Mouse (Mus musculus): ENCODE data around the gene Dnm3. TPM values are rescaled to one million over a fixed set of nuclear protein-coding genes. Genes with fewer than 3 reads are reported as not detected.

The Dnm3 gene
- total and polyA plus RNA-seq, 3 experiments: 1.5 to 7.8 (median 5.9) TPM

- intact Hi-C loops (cut with DNase I): loop anchor here (10.0 kb wide), 3 partner anchors 118 to 308 kb away; partner anchors contain the start of gene Dnm3
- TF ChIP-seq EP300 (IDR thresholded peaks at IDR 0.05; ENCODE audit: insufficient read depth, low read depth, low read length) (no peak), CTCF (IDR thresholded peaks at IDR 0.05) (no peak), POLR2A (IDR thresholded peaks at IDR 0.05; ENCODE audit: insufficient read depth, low read depth, low read length) (no peak)
These were observed 121.4 kb downstream of the Dnm3 start for GRCm38 (mm10) chr1:162356481-162356880.

GRCm38 (mm10) chr1:162354780-162355179, 123.1 kb downstream of the Dnm3 start:
- no peak overlapping the region for H3K9ac ChIP-seq (ENCODE audit: low read depth, low read length)

More at GRCm38 (mm10) chr1:162356481-162356880, 121.4 kb downstream of the Dnm3 start:
- H3K27me3 ChIP-seq (ENCODE audit: control insufficient read depth, insufficient read depth, low read length): no peaks in the 10 kb centered on the region
- no peak overlapping the region for H3K4me3 ChIP-seq
- no peaks in the 10 kb centered on the region for H3K36me3 ChIP-seq (ENCODE audit: control insufficient read depth, insufficient read depth, low read length)
- 51% methylated on average over 5 of the region's 5 CpGs for WGBS
- H3K9ac ChIP-seq (ENCODE audit: low read depth, low read length): no peak overlapping the region
- H3K27ac ChIP-seq: no peak overlapping the region
- no peaks in the 10 kb centered on the region for H3K79me2 ChIP-seq (replicated peaks; ENCODE audit: control insufficient read depth, insufficient read depth, low read length)
- DNase-seq: no peak
- H3K4me1 ChIP-seq (ENCODE audit: control insufficient read depth, insufficient read depth, low read length): no peaks in the 10 kb centered on the region

GRCm38 (mm10) chr1:162353831-162354230, 124.0 kb downstream of the Dnm3 start:
- Histone ChIP-seq H3K36me3 (ENCODE audit: control insufficient read depth, insufficient read depth, low read length) (no peaks in the 10 kb centered on the region), H3K27ac (no peak overlapping the region), H3K9ac (ENCODE audit: low read depth, low read length) (no peak overlapping the region), H3K27me3 (ENCODE audit: control insufficient read depth, insufficient read depth, low read length) (no peaks in the 10 kb centered on the region), H3K4me3 (no peak overlapping the region), H3K4me1 (ENCODE audit: control insufficient read depth, insufficient read depth, low read length) (no peaks in the 10 kb centered on the region), H3K79me2 (replicated peaks; ENCODE audit: control insufficient read depth, insufficient read depth, low read length) (no peaks in the 10 kb centered on the region)
- intact Hi-C loops (cut with DNase I): loop anchor here (10.0 kb wide), 3 partner anchors 121 to 311 kb away; partner anchors contain the start of gene Dnm3
- 77% methylated on average over 4 of the region's 4 CpGs for WGBS
- no peak for DNase-seq
- TF ChIP-seq EP300 (IDR thresholded peaks at IDR 0.05; ENCODE audit: insufficient read depth, low read depth, low read length) (no peak), POLR2A (IDR thresholded peaks at IDR 0.05; ENCODE audit: insufficient read depth, low read depth, low read length) (no peak), CTCF (IDR thresholded peaks at IDR 0.05) (no peak)

More at GRCm38 (mm10) chr1:162354780-162355179, 123.1 kb downstream of the Dnm3 start:
- no peaks in the 10 kb centered on the region for H3K4me1 ChIP-seq (ENCODE audit: control insufficient read depth, insufficient read depth, low read length)
- H3K27me3 ChIP-seq (ENCODE audit: control insufficient read depth, insufficient read depth, low read length): no peaks in the 10 kb centered on the region
- no peak overlapping the region for H3K4me3 ChIP-seq
- no peaks in the 10 kb centered on the region for H3K79me2 ChIP-seq (replicated peaks; ENCODE audit: control insufficient read depth, insufficient read depth, low read length)
- TF ChIP-seq CTCF (IDR thresholded peaks at IDR 0.05): no peak
- no peak for TF ChIP-seq EP300 (IDR thresholded peaks at IDR 0.05; ENCODE audit: insufficient read depth, low read depth, low read length)
- no peak for TF ChIP-seq POLR2A (IDR thresholded peaks at IDR 0.05; ENCODE audit: insufficient read depth, low read depth, low read length)
- intact Hi-C loops (cut with DNase I): loop anchor here (10.0 kb wide), 3 partner anchors 120 to 310 kb away; partner anchors contain the start of gene Dnm3
- H3K36me3 ChIP-seq (ENCODE audit: control insufficient read depth, insufficient read depth, low read length): no peaks in the 10 kb centered on the region
- H3K27ac ChIP-seq: no peak overlapping the region
- 86% methylated on average over 4 of the region's 4 CpGs for WGBS
- DNase-seq: no peak

GRCm38 (mm10) chr1:162349306-162349705, 128.5 kb downstream of the Dnm3 start:
- Histone ChIP-seq H3K79me2 (replicated peaks; ENCODE audit: control insufficient read depth, insufficient read depth, low read length) (no peaks in the 10 kb centered on the region), H3K4me1 (ENCODE audit: control insufficient read depth, insufficient read depth, low read length) (no peaks in the 10 kb centered on the region), H3K27ac (no peak overlapping the region), H3K9ac (ENCODE audit: low read depth, low read length) (no peak overlapping the region), H3K27me3 (ENCODE audit: control insufficient read depth, insufficient read depth, low read length) (no peaks in the 10 kb centered on the region), H3K4me3 (no peak overlapping the region), H3K36me3 (ENCODE audit: control insufficient read depth, insufficient read depth, low read length) (no peaks in the 10 kb centered on the region)
- TF ChIP-seq EP300 (IDR thresholded peaks at IDR 0.05; ENCODE audit: insufficient read depth, low read depth, low read length) (no peak), CTCF (IDR thresholded peaks at IDR 0.05) (no peak), POLR2A (IDR thresholded peaks at IDR 0.05; ENCODE audit: insufficient read depth, low read depth, low read length) (no peak)
- WGBS: 76% methylated on average over 6 of the region's 6 CpGs
- no peak for DNase-seq
- intact Hi-C loops (cut with DNase I): no loop called here

GRCm38 (mm10) chr1:162346456-162347011, 131.3 kb downstream of the Dnm3 start:
- no peak for TF ChIP-seq CTCF (IDR thresholded peaks at IDR 0.05)
- Histone ChIP-seq H3K4me3 (no peak overlapping the region), H3K9ac (ENCODE audit: low read depth, low read length) (no peak overlapping the region), H3K27ac (no peak overlapping the region), H3K27me3 (ENCODE audit: control insufficient read depth, insufficient read depth, low read length) (no peaks in the 10 kb centered on the region), H3K79me2 (replicated peaks; ENCODE audit: control insufficient read depth, insufficient read depth, low read length) (no peaks in the 10 kb centered on the region), H3K4me1 (ENCODE audit: control insufficient read depth, insufficient read depth, low read length) (no peaks in the 10 kb centered on the region), H3K36me3 (ENCODE audit: control insufficient read depth, insufficient read depth, low read length) (no peaks in the 10 kb centered on the region)
- intact Hi-C loops (cut with DNase I): no loop called here
- 89% methylated on average over 4 of the region's 4 CpGs for WGBS
- DNase-seq: no peak

- 83% methylated on average over 1 of the region's 1 CpGs for WGBS
- TF ChIP-seq POLR2A (IDR thresholded peaks at IDR 0.05; ENCODE audit: insufficient read depth, low read depth, low read length) (no peak), EP300 (IDR thresholded peaks at IDR 0.05; ENCODE audit: insufficient read depth, low read depth, low read length) (no peak), CTCF (IDR thresholded peaks at IDR 0.05) (no peak)
- H3K27ac ChIP-seq: no peak overlapping the region
- H3K36me3 ChIP-seq (ENCODE audit: control insufficient read depth, insufficient read depth, low read length): no peaks in the 10 kb centered on the region
- H3K4me1 ChIP-seq (ENCODE audit: control insufficient read depth, insufficient read depth, low read length): no peaks in the 10 kb centered on the region
- DNase-seq: no peak
- no peak overlapping the region for H3K4me3 ChIP-seq
- H3K9ac ChIP-seq (ENCODE audit: low read depth, low read length): no peak overlapping the region
- intact Hi-C loops (cut with DNase I): no loop called here
- no peaks in the 10 kb centered on the region for H3K27me3 ChIP-seq (ENCODE audit: control insufficient read depth, insufficient read depth, low read length)
- no peaks in the 10 kb centered on the region for H3K79me2 ChIP-seq (replicated peaks; ENCODE audit: control insufficient read depth, insufficient read depth, low read length)
These were observed 140.7 kb downstream of the Dnm3 start for GRCm38 (mm10) chr1:162337170-162337569.

All from heart, adult 2 months (tissue).